Mouse (Mus musculus) CH12.LX (cell line): ENCODE measurements around the gene Hic1. TPM values are rescaled to one million over a fixed set of nuclear protein-coding genes. Genes with fewer than 3 reads are reported as not detected.

Experiments
- DNase-seq: peaks from one replicate; pipeline ENCODE4 v3.0.0-alpha.2; 2013; ENCODE audit errors: extremely low read depth
- H3K27ac ChIP-seq: 2 replicates; pipeline ENCODE4 v1.5.1; 2012; ENCODE audit warnings: low read depth, mild to moderate bottlenecking, control low read depth, moderate library complexity; ENCODE audit not compliant: insufficient read depth
- H3K27me3 ChIP-seq: replicated peaks from 2 replicates; pipeline ENCODE3; 2012; ENCODE audit warnings: inconsistent platforms
- H3K36me3 ChIP-seq, 2 experiments: replicated peaks in 1 of 2; 2 replicates each; pipeline versions ENCODE3 to v1.6.1; 2012; ENCODE audit warnings: inconsistent platforms in 1 of 2, low read length in 1 of 2, mild to moderate bottlenecking in 1 of 2, mixed read lengths in 1 of 2, moderate library complexity in 1 of 2; ENCODE audit not compliant: control insufficient read depth in 1 of 2, insufficient read depth in 1 of 2
- H3K4me1 ChIP-seq, 2 experiments: 2 replicates each; pipeline ENCODE4 v1.6.1; 2012; ENCODE audit warnings: inconsistent platforms in 1 of 2, moderate library complexity in 1 of 2; ENCODE audit not compliant: insufficient read depth in 2 of 2, control insufficient read depth in 1 of 2
- H3K4me2 ChIP-seq: 2 replicates; pipeline ENCODE4 v1.6.1; 2012; ENCODE audit warnings: low read depth, mild to moderate bottlenecking, control low read depth; ENCODE audit not compliant: poor library complexity, insufficient read depth, severe bottlenecking
- H3K4me3 ChIP-seq, 3 experiments: fragments of 150-350 bp in 1 of 3; sonication (generic) in 1 of 3; replicated peaks in 1 of 3; 2 replicates each; pipeline versions ENCODE3 to v1.5.1; 2011 to 2012; ENCODE audit warnings: low read depth in 2 of 3, low read length in 2 of 3, mild to moderate bottlenecking in 2 of 3, moderate library complexity in 2 of 3, control low read depth in 1 of 3, improper control_type of control experiment in 1 of 3, inconsistent platforms in 1 of 3, mixed read lengths in 1 of 3; ENCODE audit not compliant: poor library complexity in 1 of 3
- H3K79me2 ChIP-seq: replicated peaks from 2 replicates; pipeline ENCODE4 v1.6.1; 2012; ENCODE audit warnings: mild to moderate bottlenecking, moderate library complexity; ENCODE audit not compliant: control insufficient read depth, poor library complexity, insufficient read depth, severe bottlenecking; ENCODE audit errors: extremely low read depth
- H3K9ac ChIP-seq: 2 replicates; pipeline ENCODE4 v1.6.1; 2012; ENCODE audit warnings: low read depth, mild to moderate bottlenecking, control low read depth, moderate library complexity; ENCODE audit not compliant: insufficient read depth
- H3K9me3 ChIP-seq: replicated peaks from 2 replicates; pipeline ENCODE3; 2012; ENCODE audit warnings: low read length, inconsistent platforms, mixed read lengths
- BHLHE40 ChIP-seq: IDR thresholded peaks from 2 replicates; pipeline ENCODE4 v1.6.1; 2011; ENCODE audit warnings: mild to moderate bottlenecking, low read depth, low read length, improper control_type of control experiment
- E2F4 ChIP-seq: IDR thresholded peaks from 2 replicates; pipeline ENCODE4 v1.6.1; 2011; ENCODE audit warnings: low read depth, low read length, improper control_type of control experiment; ENCODE audit not compliant: insufficient replicate concordance
- ELF1 ChIP-seq: IDR thresholded peaks from 2 replicates; pipeline ENCODE4 v1.6.1; 2014; ENCODE audit warnings: low read depth, mild to moderate bottlenecking, inconsistent platforms, low read length, improper control_type of control experiment
- ETS1 ChIP-seq: conservative IDR thresholded peaks from 2 replicates; pipeline ENCODE4 v1.6.1; 2012; ENCODE audit warnings: low read depth, mild to moderate bottlenecking, inconsistent platforms, low read length, improper control_type of control experiment, moderate library complexity
- HCFC1 ChIP-seq: IDR thresholded peaks from 2 replicates; pipeline ENCODE4 v1.6.1; 2012; ENCODE audit warnings: low read depth, mild to moderate bottlenecking, inconsistent platforms, low read length, improper control_type of control experiment
- KAT2A ChIP-seq: IDR thresholded peaks from 2 replicates; pipeline ENCODE4 v1.6.1; 2012; ENCODE audit warnings: low read length, improper control_type of control experiment, inconsistent platforms; ENCODE audit not compliant: insufficient replicate concordance
- MAFK ChIP-seq: IDR thresholded peaks from 2 replicates; pipeline ENCODE4 v1.6.1; 2011; ENCODE audit warnings: low read length, improper control_type of control experiment; ENCODE audit not compliant: insufficient replicate concordance
- MAZ ChIP-seq: IDR thresholded peaks from 2 replicates; pipeline ENCODE4 v1.6.1; 2012; ENCODE audit warnings: low read depth, mild to moderate bottlenecking, inconsistent platforms, low read length, improper control_type of control experiment, moderate library complexity
- MEF2A ChIP-seq: IDR thresholded peaks from 2 replicates; pipeline ENCODE4 v1.6.1; 2014; ENCODE audit warnings: low read depth, mild to moderate bottlenecking, inconsistent platforms, low read length, improper control_type of control experiment, borderline replicate concordance
- MYC ChIP-seq: IDR thresholded peaks from 2 replicates; pipeline ENCODE4 v1.6.1; 2011; ENCODE audit warnings: low read depth, mild to moderate bottlenecking, improper control_type of control experiment, low read length
- PAX5 ChIP-seq: IDR thresholded peaks from 2 replicates; pipeline ENCODE4 v1.6.1; 2012; ENCODE audit warnings: low read length, inconsistent platforms, mixed read lengths
- POLR2A ChIP-seq: IDR thresholded peaks from 2 replicates; pipeline ENCODE4 v1.6.1; 2011; ENCODE audit warnings: low read depth, mild to moderate bottlenecking, improper control_type of control experiment, low read length
- SMC3 ChIP-seq: IDR thresholded peaks from 2 replicates; pipeline ENCODE4 v1.6.1; 2011; ENCODE audit warnings: low read depth, low read length, improper control_type of control experiment
- TBP ChIP-seq: conservative IDR thresholded peaks from 2 replicates; pipeline ENCODE4 v1.6.1; 2011; ENCODE audit warnings: low read depth, low read length, improper control_type of control experiment
- TCF12 ChIP-seq: IDR thresholded peaks from 2 replicates; pipeline ENCODE4 v1.6.1; 2014; ENCODE audit warnings: low read depth, mild to moderate bottlenecking, inconsistent platforms, low read length, improper control_type of control experiment
- UBTF ChIP-seq: IDR thresholded peaks from 2 replicates; pipeline ENCODE4 v1.6.1; 2012; ENCODE audit warnings: low read depth, mild to moderate bottlenecking, inconsistent platforms, low read length, improper control_type of control experiment, moderate library complexity
- ZKSCAN1 ChIP-seq: IDR thresholded peaks from 2 replicates; pipeline ENCODE4 v1.6.1; 2012; ENCODE audit warnings: low read depth, inconsistent platforms, low read length, improper control_type of control experiment, borderline replicate concordance
- ZMIZ1 ChIP-seq: IDR thresholded peaks from 2 replicates; pipeline ENCODE4 v1.6.1; 2012; ENCODE audit warnings: low read depth, mild to moderate bottlenecking, inconsistent platforms, low read length, improper control_type of control experiment
- dilution Hi-C: fragments of 300-500 bp; cut with MboI; formaldehyde crosslinking; loops from 2 replicates; pipeline ENCODE4 v1.14.3; 2020; ENCODE audit warnings: low sequenced_read_pairs; ENCODE audit not compliant: extremely low pct_unique_long_range_greater_than_20kb, extremely low pct_ligation_motif_present
- in situ Hi-C: fragments of 300-500 bp; cut with MboI; formaldehyde crosslinking; loops from 3 replicates; pipeline ENCODE4 v1.14.3; 2019; ENCODE audit warnings: low sequenced_read_pairs, low pct_ligation_motif_present, low pct_unique_long_range_greater_than_20kb, mixed read lengths
- polyA plus RNA-seq: library from polyadenylated mRNA; unstranded; fragments of >175 nt; gene quantifications from 2 replicates; pipeline ENCODE4 v1.2.1, GENCODE M21; 2012; ENCODE audit warnings: low read depth; ENCODE audit not compliant: insufficient read length
- total RNA-seq, 2 experiments: library from RNA; depleted of rRNA; stranded (reverse); fragments of 300-350 nt in 1 of 2; fragments of >200 nt in 1 of 2; gene quantifications; 2 replicates each; pipeline ENCODE4 v1.2.3; 2012 to 2014

Hic1 gene
- total and polyA plus RNA-seq, 3 experiments: 2.9 to 6.4 (median 5.7) TPM

- dilution Hi-C loops (no loop called here), in situ Hi-C loops (no loop called here)
- TF ChIP-seq E2F4 (no peak), UBTF (no peak), HCFC1 (no peak), POLR2A (no peak), ZMIZ1 (no peak), MAZ (no peak), KAT2A (no peak)
- Histone ChIP-seq H3K27ac (no peak overlapping the region), H3K9ac (no peak overlapping the region), H3K9me3 (peaks cover under 1% of the 10 kb centered on the region), H3K36me3 (no peaks in the 10 kb centered on the region), H3K4me3 (no peak overlapping the region), H3K79me2 (no peaks in the 10 kb centered on the region), H3K27me3 (peaks cover 29% of the 10 kb centered on the region), H3K4me2 (no peak overlapping the region), H3K4me1 (peaks cover 11 to 24% of the 10 kb centered on the region in 2 experiments)
- no peak for DNase-seq
These were observed 35.2 kb upstream of the Hic1 start for GRCm38 (mm10) chr11:75204472-75204871.

GRCm38 (mm10) chr11:75203926-75204325 lies 34.6 kb upstream of the Hic1 start:
- in situ Hi-C loops (no loop called here), dilution Hi-C loops (no loop called here)
- Histone ChIP-seq H3K36me3 (no peaks in the 10 kb centered on the region), H3K9ac (no peak overlapping the region), H3K27ac (no peak overlapping the region), H3K4me3 (no peak overlapping the region), H3K9me3 (peaks cover 2% of the 10 kb centered on the region), H3K27me3 (peaks cover 31% of the 10 kb centered on the region), H3K79me2 (no peaks in the 10 kb centered on the region), H3K4me1 (peaks cover 12 to 20% of the 10 kb centered on the region in 2 experiments), H3K4me2 (no peak overlapping the region)
- DNase-seq: no peak
- TF ChIP-seq TCF12: no peak
- TF ChIP-seq UBTF: no peak
- no peak for TF ChIP-seq MYC
- no peak for TF ChIP-seq ETS1
- no peak for TF ChIP-seq ZKSCAN1
- TF ChIP-seq TBP: no peak
- no peak for TF ChIP-seq MEF2A
- TF ChIP-seq SMC3: no peak
- TF ChIP-seq ELF1: no peak

GRCm38 (mm10) chr11:75201721-75202120 lies 32.4 kb upstream of the Hic1 start:
- Histone ChIP-seq H3K27me3 (peaks cover 44% of the 10 kb centered on the region), H3K9me3 (peaks cover 2% of the 10 kb centered on the region), H3K79me2 (no peaks in the 10 kb centered on the region), H3K4me3 (no peak overlapping the region), H3K27ac (no peak overlapping the region), H3K4me1 (peaks cover 13 to 26% of the 10 kb centered on the region in 2 experiments), H3K4me2 (no peak overlapping the region), H3K9ac (no peak overlapping the region), H3K36me3 (no peaks in the 10 kb centered on the region)
- in situ Hi-C loops: no loop called here
- DNase-seq: no peak
- dilution Hi-C loops: no loop called here
- TF ChIP-seq PAX5: no peak
- no peak for TF ChIP-seq MAFK
- no peak for TF ChIP-seq BHLHE40
- TF ChIP-seq, all 38 proteins: peak for 0
